Mouse (Mus musculus): ENCODE results near the gene Ube2c.
"Not testable (repeated sequence)": the region's sequence is repeated elsewhere in the genome, so short reads cannot be mapped to it uniquely, and the experiment has no call there.

Ube2c gene

GRCm38 (mm10) chr2:164790451-164790850, 20.8 kb downstream of the Ube2c start:
- no peak for DNase-seq

GRCm38 (mm10) chr2:164791841-164792261, 22.2 kb downstream of the Ube2c start:
- DNase-seq: peak; percentile 52 to 54

- DNase-seq: no peak
Observed at GRCm38 (mm10) chr2:164792400-164793190, 22.9 kb downstream of the Ube2c start.

- peak; percentile 75 to 78 for DNase-seq
Observed at GRCm38 (mm10) chr2:164793236-164793635, 23.5 kb downstream of the Ube2c start.

- DNase-seq: no peak
Observed at GRCm38 (mm10) chr2:164793772-164794171, 24.1 kb downstream of the Ube2c start.

- DNase-seq: peak; percentile 86 to 87
Observed at GRCm38 (mm10) chr2:164794293-164794692, 24.6 kb downstream of the Ube2c start.

- no peak for DNase-seq
Observed at GRCm38 (mm10) chr2:164795868-164796267, 26.2 kb downstream of the Ube2c start.

GRCm38 (mm10) chr2:164798554-164798953, 28.9 kb downstream of the Ube2c start:
- not testable (repeated sequence) for DNase-seq

- DNase-seq: no peak
Observed at GRCm38 (mm10) chr2:164800252-164801004, 30.7 kb downstream of the Ube2c start.

- DNase-seq: no peak
Observed at GRCm38 (mm10) chr2:164803201-164803920, 33.7 kb downstream of the Ube2c start.

GRCm38 (mm10) chr2:164803921-164804313, 34.2 kb downstream of the Ube2c start:
- DNase-seq: no peak

GRCm38 (mm10) chr2:164804533-164805331, 35.0 kb downstream of the Ube2c start, which contains the start of the genes Acot8 and Zswim3:
Gene Acot8 (minus strand): TSS chr2:164804882.
Gene Zswim3 (plus strand): TSS chr2:164805098.
- DNase-seq: peak; percentile 96 to 100

- DNase-seq: no peak
Observed at GRCm38 (mm10) chr2:164805332-164805718, 35.6 kb downstream of the Ube2c start.

GRCm38 (mm10) chr2:164806614-164807013, 36.9 kb downstream of the Ube2c start:
- DNase-seq: no peak

- DNase-seq: no peak
Observed at GRCm38 (mm10) chr2:164813557-164813956, 43.9 kb downstream of the Ube2c start.

- no peak for DNase-seq
Observed at GRCm38 (mm10) chr2:164815348-164815747, 45.6 kb downstream of the Ube2c start.

GRCm38 (mm10) chr2:164815821-164816220, 46.1 kb downstream of the Ube2c start:
- DNase-seq: no peak

- no peak for DNase-seq
Observed at GRCm38 (mm10) chr2:164817206-164817605, 47.5 kb downstream of the Ube2c start.

- DNase-seq: no peak
Observed at GRCm38 (mm10) chr2:164817703-164818102, 48.0 kb downstream of the Ube2c start.

- peak in 1 of 2 experiments; percentile 40 for DNase-seq
Observed at GRCm38 (mm10) chr2:164821060-164821459, 51.4 kb downstream of the Ube2c start.

- peak; percentile 100 for DNase-seq
Observed at GRCm38 (mm10) chr2:164822636-164823165, 53.0 kb downstream of the Ube2c start, which contains the start of gene Zswim1. Gene Zswim1 (plus strand): TSS chr2:164822686.

- DNase-seq: no peak
Observed at GRCm38 (mm10) chr2:164823181-164823585, 53.5 kb downstream of the Ube2c start.
